Mouse (Mus musculus) liver, postnatal 0 days (tissue): ENCODE measurements around the gene Zfp458. TPM values are rescaled to one million over a fixed set of nuclear protein-coding genes. Genes with fewer than 3 reads are reported as not detected.

ENCODE experiments used
- ATAC-seq: fragments of 200-750 bp; cut with Nextera tagmentation; 2 replicates; pipeline ENCODE4 v1.8.0; 2017; ENCODE audit warnings: mild to moderate bottlenecking, moderate library complexity
- DNase-seq: peaks from one replicate; pipeline ENCODE4 v3.0.0-alpha.2; 2016
- H3K27ac ChIP-seq: fragments of 300-500 bp; sonication (generic); 2 replicates; pipeline ENCODE4 v1.5.1; 2014; ENCODE audit warnings: antibody characterized with exemption, moderate library complexity, mild to moderate bottlenecking, low read depth
- H3K27me3 ChIP-seq: fragments of 300-500 bp; sonication (generic); 2 replicates; pipeline ENCODE4 v1.6.1; 2014; ENCODE audit warnings: low read length, control low read depth, mixed read lengths; ENCODE audit not compliant: insufficient read depth
- H3K36me3 ChIP-seq: fragments of 300-500 bp; sonication (generic); replicated peaks from 2 replicates; pipeline ENCODE4 v1.6.1; 2014; ENCODE audit warnings: mild to moderate bottlenecking, control low read depth, low read length, moderate library complexity, mixed read lengths; ENCODE audit not compliant: insufficient read depth
- H3K4me1 ChIP-seq: fragments of 300-500 bp; sonication (generic); 2 replicates; pipeline ENCODE4 v1.6.1; 2014; ENCODE audit warnings: antibody characterized with exemption, mild to moderate bottlenecking, control low read depth; ENCODE audit not compliant: insufficient read depth
- H3K4me2 ChIP-seq: fragments of 300-500 bp; sonication (generic); 2 replicates; pipeline ENCODE4 v1.6.1; 2014; ENCODE audit warnings: low read depth, mild to moderate bottlenecking, low read length, moderate library complexity, mixed read lengths
- H3K4me3 ChIP-seq: fragments of 300-500 bp; sonication (generic); 2 replicates; pipeline ENCODE4 v1.5.1; 2014; ENCODE audit warnings: low read depth, low read length
- H3K9ac ChIP-seq: fragments of 300-500 bp; sonication (generic); replicated peaks from 2 replicates; pipeline ENCODE4 v1.6.1; 2014; ENCODE audit warnings: mild to moderate bottlenecking, moderate library complexity
- H3K9me3 ChIP-seq: fragments of 300-500 bp; sonication (generic); 2 replicates; pipeline ENCODE4 v1.6.1; 2016; ENCODE audit warnings: mild to moderate bottlenecking, control low read depth, low read length, mixed read lengths
- CTCF ChIP-seq: sonication (generic); IDR thresholded peaks from 2 replicates; pipeline ENCODE4 v1.5.1; 2016; ENCODE audit warnings: antibody characterized with exemption, low read depth
- EP300 ChIP-seq: IDR thresholded peaks from 2 replicates; pipeline ENCODE4 v1.6.1; 2016; ENCODE audit warnings: antibody characterized with exemption, low read depth, mild to moderate bottlenecking
- WGBS: fragments of 180-500 bp; shearing (Covaris S2); extraction: QIAGEN DNeasy Blood & Tissue Kit; methylation state at CpG from one replicate; pipeline ENCODE4 v1.1.7; 2014; ENCODE audit not compliant: insufficient replicate concordance; 5-methylcytosine and 5-hydroxymethylcytosine counted together
- polyA plus RNA-seq: library from polyadenylated mRNA; unstranded; fragments of >200 nt; fragmentation: Nextera tagmentation; extraction: Ambion mirVana; gene quantifications from 2 replicates; pipeline ENCODE4 v1.2.1, GENCODE M21; 2015

The Zfp458 gene
- polyA plus RNA-seq, 1 experiment from 2014 or later, result 0.40 TPM

GRCm38 (mm10) chr13:67214015-67214607 lies 64.2 kb downstream of the Zfp458 start:
- no peak for TF ChIP-seq EP300
- TF ChIP-seq CTCF, result no peak
- DNase-seq, result no peak
- WGBS, result 42% methylated on average over 4 of the region's 4 CpGs

More at GRCm38 (mm10) chr13:67214015-67214607, 64.2 kb downstream of the Zfp458 start:
- H3K27me3 ChIP-seq, result no peaks in the 10 kb centered on the region
- no peak for ATAC-seq
- H3K36me3 ChIP-seq, result no peaks in the 10 kb centered on the region
- 0 out of 2 replicates have a peak, but pooled peaks cover 2% of the 10 kb centered on the region for H3K9me3 ChIP-seq
- H3K9ac ChIP-seq, result no peak overlapping the region
- no peak overlapping the region for H3K4me3 ChIP-seq
- no peak overlapping the region for H3K27ac ChIP-seq
- H3K4me1 ChIP-seq, result no peaks in the 10 kb centered on the region
- no peak overlapping the region for H3K4me2 ChIP-seq

Other genes starting within 250 kb of the Zfp458 start
- gene Zfp712, start 217.3 kb downstream of the Zfp458 start, polyA plus RNA-seq, result 0.41 and 0.59 TPM in 2 replicates
- gene Zfp708, start 180.5 kb downstream of the Zfp458 start, polyA plus RNA-seq, result 0.66 and 0.78 TPM in 2 replicates
- gene Gm28557, start 169.9 kb downstream of the Zfp458 start, polyA plus RNA-seq, result 1.4 and 2.2 TPM in 2 replicates
- 0.13 and 0.18 TPM in 2 replicates for gene Rslcan18, start 162.2 kb downstream of the Zfp458 start, polyA plus RNA-seq
- 0.40 and 0.56 TPM in 2 replicates for gene Zfp759, start 156.8 kb downstream of the Zfp458 start, polyA plus RNA-seq
- 2.0 and 2.1 TPM in 2 replicates for gene Rsl1, start 105.3 kb downstream of the Zfp458 start, polyA plus RNA-seq
- 0.43 and 0.53 TPM in 2 replicates for gene Zfp455, start 84.0 kb downstream of the Zfp458 start, polyA plus RNA-seq
- gene Zfp457, start 28.0 kb upstream of the Zfp458 start, polyA plus RNA-seq, result 0.19 and 0.39 TPM in 2 replicates
- 0.63 and 0.65 TPM in 2 replicates for gene Zfp595, start 54.1 kb upstream of the Zfp458 start, polyA plus RNA-seq
- 0.25 TPM in 1 of 2 replicates, not detected in the other for gene Gm28044, start 82.1 kb upstream of the Zfp458 start, polyA plus RNA-seq
- gene Zfp953, start 82.1 kb upstream of the Zfp458 start, polyA plus RNA-seq, result 0.45 and 0.52 TPM in 2 replicates
- gene Gm28041, start 97.3 kb upstream of the Zfp458 start, polyA plus RNA-seq, result 0.42 TPM in 1 of 2 replicates, not detected in the other
- 0.41 and 0.58 TPM in 2 replicates for gene Zfp456, start 97.3 kb upstream of the Zfp458 start, polyA plus RNA-seq
- gene Zfp429, start 121.4 kb upstream of the Zfp458 start, polyA plus RNA-seq, result 1.4 and 2.1 TPM in 2 replicates
- not detected in 2 replicates for gene Zfp459, start 143.0 kb upstream of the Zfp458 start, polyA plus RNA-seq
- 4.5 and 5.0 TPM in 2 replicates for gene Zfp874a, start 173.2 kb upstream of the Zfp458 start, polyA plus RNA-seq
- 2.0 and 2.1 TPM in 2 replicates for gene Zfp874b, start 205.8 kb upstream of the Zfp458 start, polyA plus RNA-seq
- gene Zfp58, start 222.1 kb upstream of the Zfp458 start, polyA plus RNA-seq, result 2.1 and 2.5 TPM in 2 replicates
- gene Gm26965, start 247.7 kb upstream of the Zfp458 start, polyA plus RNA-seq, result not detected in 2 replicates
- gene Zfp87, start 247.7 kb upstream of the Zfp458 start, polyA plus RNA-seq, result 11.3 and 11.5 TPM in 2 replicates